Mouse (Mus musculus) ES-E14 (cell line): ENCODE data around the gene Asb9. TPM values are rescaled to one million over a fixed set of nuclear protein-coding genes. Genes with fewer than 3 reads are reported as not detected.

Source experiments
- DNase-seq: peaks from one replicate; pipeline ENCODE4 v3.0.0-alpha.2; 2013; ENCODE audit warnings: low read depth, low spot score
- H3K27ac ChIP-seq: 2 replicates; pipeline ENCODE4 v1.5.1; 2012; ENCODE audit warnings: low read depth, mild to moderate bottlenecking, low read length, moderate library complexity, mixed read lengths; ENCODE audit not compliant: poor library complexity, insufficient read depth, severe bottlenecking
- H3K36me3 ChIP-seq: 2 replicates; pipeline ENCODE4 v1.6.1; 2012; ENCODE audit warnings: mild to moderate bottlenecking, low read length, moderate library complexity, mixed read lengths; ENCODE audit not compliant: control insufficient read depth, poor library complexity, insufficient read depth, severe bottlenecking
- H3K4me1 ChIP-seq, 2 experiments: fragments of 150-350 bp in 1 of 2; sonication (generic) in 1 of 2; 2 replicates each; pipeline ENCODE4 v1.6.1; 2012; ENCODE audit warnings: low read length in 2 of 2, mild to moderate bottlenecking in 1 of 2, mixed read lengths in 1 of 2; ENCODE audit not compliant: control insufficient read depth in 2 of 2, insufficient read depth in 2 of 2, poor library complexity in 1 of 2
- H3K4me3 ChIP-seq, 2 experiments: fragments of 150-350 bp in 1 of 2; sonication (generic) in 1 of 2; 2 replicates each; pipeline ENCODE4 v1.5.1; 2012; ENCODE audit warnings: low read length in 2 of 2, low read depth in 1 of 2, mild to moderate bottlenecking in 1 of 2, mixed read lengths in 1 of 2; ENCODE audit not compliant: insufficient read depth in 1 of 2, poor library complexity in 1 of 2, severe bottlenecking in 1 of 2
- H3K9ac ChIP-seq: 2 replicates; pipeline ENCODE4 v1.6.1; 2012; ENCODE audit warnings: low read depth, mild to moderate bottlenecking, low read length, mixed read lengths; ENCODE audit not compliant: poor library complexity, insufficient read depth, severe bottlenecking
- H3K9me3 ChIP-seq: fragments of 150-350 bp; sonication (generic); 2 replicates; pipeline ENCODE4 v1.6.1; 2012; ENCODE audit warnings: low read depth, mild to moderate bottlenecking, low read length; ENCODE audit not compliant: control insufficient read depth, insufficient read depth
- CHD2 ChIP-seq: IDR thresholded peaks from 2 replicates; pipeline ENCODE4 v1.6.1; 2014; ENCODE audit warnings: mild to moderate bottlenecking, low read depth, low read length, inconsistent platforms
- HCFC1 ChIP-seq: IDR thresholded peaks from 2 replicates; pipeline ENCODE4 v1.6.1; 2012; ENCODE audit warnings: low read length, inconsistent platforms, borderline replicate concordance; ENCODE audit not compliant: insufficient read depth
- MAFK ChIP-seq: IDR thresholded peaks from 2 replicates; pipeline ENCODE4 v1.6.1; 2014; ENCODE audit warnings: mild to moderate bottlenecking, low read depth, low read length, inconsistent platforms; ENCODE audit not compliant: insufficient read depth
- ZC3H11A ChIP-seq: IDR thresholded peaks from 2 replicates; pipeline ENCODE4 v1.6.1; 2012; ENCODE audit warnings: low read depth, mild to moderate bottlenecking, inconsistent platforms, low read length, borderline replicate concordance
- ZNF384 ChIP-seq: IDR thresholded peaks from 2 replicates; pipeline ENCODE4 v1.6.1; 2012; ENCODE audit warnings: low read depth, low read length, inconsistent platforms
- in situ Hi-C, 2 experiments: fragments of 600-800 bp; cut with MboI; formaldehyde crosslinking; loops; one replicate each; pipeline ENCODE4 v1.15.1; 2025; ENCODE audit warnings: low sequenced_read_pairs in 2 of 2, inconsistent platforms in 1 of 2; ENCODE audit not compliant: unreplicated experiment in 2 of 2
- total RNA-seq: library from RNA; depleted of rRNA; stranded (reverse); fragments of 300-350 nt; gene quantifications from 2 replicates; pipeline ENCODE4 v1.2.3, GENCODE M21; 2012

Asb9 gene
- total RNA-seq, 1 experiment, result not detected

GRCm38 (mm10) chrX:164508728-164509127 is 2.6 kb downstream of the Asb9 start:
- H3K4me3 ChIP-seq, result no peak overlapping the region

GRCm38 (mm10) chrX:164522138-164522537 is 16.0 kb downstream of the Asb9 start:
- H3K27ac ChIP-seq, result no peak overlapping the region
- TF ChIP-seq ZNF384 (no peak), MAFK (peak; percentile 76), ZC3H11A (no peak)
- DNase-seq, result no peak
- H3K4me1 ChIP-seq, result no peaks in the 10 kb centered on the region
- H3K9ac ChIP-seq, result no peak overlapping the region
- H3K9me3 ChIP-seq, result no peaks in the 10 kb centered on the region
- in situ Hi-C loops, result no loop called here
- no peaks in the 10 kb centered on the region for H3K36me3 ChIP-seq
- no peak overlapping the region for H3K4me3 ChIP-seq

More at GRCm38 (mm10) chrX:164508728-164509127, 2.6 kb downstream of the Asb9 start:
- DNase-seq, result no peak
- Histone ChIP-seq H3K9ac (no peak overlapping the region), H3K9me3 (no peaks in the 10 kb centered on the region), H3K36me3 (no peaks in the 10 kb centered on the region), H3K27ac (no peak overlapping the region), H3K4me1 (no peaks in the 10 kb centered on the region)
- no peak for TF ChIP-seq MAFK
- no peak for TF ChIP-seq HCFC1
- TF ChIP-seq CHD2, result no peak
- TF ChIP-seq ZC3H11A, result no peak
- no peak for TF ChIP-seq ZNF384
- in situ Hi-C loops, result no loop called here

GRCm38 (mm10) chrX:164526566-164526965 is 20.4 kb downstream of the Asb9 start:
- Histone ChIP-seq H3K27ac (no peak overlapping the region), H3K9ac (no peak overlapping the region), H3K36me3 (no peaks in the 10 kb centered on the region), H3K4me1 (no peaks in the 10 kb centered on the region), H3K4me3 (no peak overlapping the region), H3K9me3 (no peaks in the 10 kb centered on the region)
- DNase-seq, result no peak
- in situ Hi-C loops, result no loop called here
- TF ChIP-seq MAFK (no peak), CHD2 (no peak), ZC3H11A (no peak), HCFC1 (no peak), ZNF384 (no peak)

GRCm38 (mm10) chrX:164541436-164542317 is 35.5 kb downstream of the Asb9 start:
- no peaks in the 10 kb centered on the region for H3K36me3 ChIP-seq
- peak; percentile 15 for DNase-seq
- no peak overlapping the region for H3K9ac ChIP-seq
- no peaks in the 10 kb centered on the region for H3K9me3 ChIP-seq
- no peak overlapping the region for H3K27ac ChIP-seq
- no peak for TF ChIP-seq MAFK
- TF ChIP-seq ZNF384, result peak; percentile 53; the same call in 1 of the 2 replicates
- no peak for TF ChIP-seq CHD2
- no peak for TF ChIP-seq HCFC1
- TF ChIP-seq ZC3H11A, result peak; percentile 41; the same call in 1 of the 2 replicates
- no peaks in the 10 kb centered on the region for H3K4me1 ChIP-seq
- in situ Hi-C loops, result no loop called here
- H3K4me3 ChIP-seq, result no peak overlapping the region

GRCm38 (mm10) chrX:164570195-164570594 is 64.1 kb downstream of the Asb9 start:
- H3K36me3 ChIP-seq, result no peaks in the 10 kb centered on the region
- no peak overlapping the region for H3K9ac ChIP-seq
- in situ Hi-C loops, result no loop called here
- H3K27ac ChIP-seq, result no peak overlapping the region
- no peaks in the 10 kb centered on the region for H3K4me1 ChIP-seq
- DNase-seq, result no peak
- H3K4me3 ChIP-seq, result no peak overlapping the region
- no peaks in the 10 kb centered on the region for H3K9me3 ChIP-seq
- no peak for TF ChIP-seq MAFK
- TF ChIP-seq ZNF384, result no peak
- no peak for TF ChIP-seq CHD2
- no peak for TF ChIP-seq ZC3H11A
